Mouse (Mus musculus) kidney, postnatal 14 days (tissue): ENCODE results near the gene Mtrf1l.

Source experiments
- DNase-seq: peaks from one replicate; pipeline ENCODE4 v3.0.0; 2022; ENCODE audit warnings: mixed read lengths

The Mtrf1l gene

GRCm38 (mm10) chr10:5823740-5824491, at the start of gene Mtrf1l:
Gene Mtrf1l (minus strand): TSS chr10:5823910.
- DNase-seq, result peak; percentile 99

DNA sequence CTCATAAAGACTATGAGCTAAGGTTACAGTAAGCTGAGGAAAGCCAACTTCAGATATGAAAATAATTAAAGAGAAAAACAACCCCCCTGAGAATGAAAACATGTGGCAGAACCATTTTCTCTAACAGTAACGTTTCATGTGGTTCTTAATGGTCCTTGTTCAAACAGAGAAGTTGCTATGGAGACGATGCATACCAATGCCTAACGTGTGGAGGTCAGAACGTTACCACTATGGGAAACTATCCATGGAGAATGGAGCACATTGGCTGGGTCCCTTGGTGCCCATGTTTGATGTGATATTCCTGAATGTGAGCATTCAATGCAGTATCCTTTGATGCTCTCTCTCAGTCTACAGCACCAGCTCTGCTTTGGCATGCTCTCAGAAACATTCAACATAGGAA, 47.4 kb upstream of the Mtrf1l start:
- DNase-seq, result no peak

DNA sequence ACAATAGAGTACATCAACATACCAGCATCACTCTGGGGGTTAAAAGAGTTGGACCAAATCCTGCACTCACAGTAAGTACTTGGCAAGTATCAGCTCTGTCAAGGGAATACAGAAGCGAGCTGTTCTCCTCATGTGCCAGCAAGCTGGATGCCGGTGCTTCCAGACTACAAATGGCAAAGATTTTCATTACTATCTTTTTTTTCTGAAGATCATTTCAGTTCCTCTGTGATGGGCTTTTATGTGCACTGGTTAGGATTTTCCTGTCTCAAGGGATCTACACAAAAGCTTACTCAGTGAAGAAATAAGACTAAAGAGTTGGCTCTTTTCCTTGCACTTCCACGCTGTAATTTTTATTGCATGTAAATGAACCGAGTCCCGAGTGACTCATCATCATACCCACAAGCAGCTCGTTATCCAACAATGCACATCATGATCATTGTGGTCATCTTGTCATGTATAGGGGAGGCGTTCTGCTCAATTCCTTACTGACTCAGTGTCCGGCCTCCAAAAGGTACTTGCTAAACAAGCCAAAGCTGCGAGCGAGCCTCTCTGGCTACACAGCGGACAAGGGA, 44.4 kb upstream of the Mtrf1l start:
- DNase-seq, result no peak

GRCm38 (mm10) chr10:5865996-5866395, 42.3 kb upstream of the Mtrf1l start:
- no peak for DNase-seq

DNA sequence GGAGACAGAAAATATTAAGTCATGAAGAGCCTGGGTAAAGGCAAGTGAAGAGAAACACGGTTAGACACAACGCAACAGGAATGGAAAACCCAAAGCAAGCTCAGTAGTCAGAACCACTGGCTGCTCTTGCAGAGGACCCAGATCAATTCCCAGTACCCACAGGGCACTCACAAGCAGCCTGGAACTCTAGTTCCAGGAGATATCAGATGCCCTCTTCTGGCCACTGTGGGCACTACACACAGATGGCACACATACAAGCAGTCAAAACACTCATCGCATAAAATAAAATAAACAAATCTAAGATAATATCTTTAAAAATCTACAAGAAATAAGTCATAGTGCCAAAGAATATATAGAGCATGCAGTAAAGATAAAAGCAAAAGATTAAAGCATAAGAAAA, 39.0 kb upstream of the Mtrf1l start:
- no peak for DNase-seq

GRCm38 (mm10) chr10:5860849-5861248, 37.1 kb upstream of the Mtrf1l start:
- no peak for DNase-seq

DNA sequence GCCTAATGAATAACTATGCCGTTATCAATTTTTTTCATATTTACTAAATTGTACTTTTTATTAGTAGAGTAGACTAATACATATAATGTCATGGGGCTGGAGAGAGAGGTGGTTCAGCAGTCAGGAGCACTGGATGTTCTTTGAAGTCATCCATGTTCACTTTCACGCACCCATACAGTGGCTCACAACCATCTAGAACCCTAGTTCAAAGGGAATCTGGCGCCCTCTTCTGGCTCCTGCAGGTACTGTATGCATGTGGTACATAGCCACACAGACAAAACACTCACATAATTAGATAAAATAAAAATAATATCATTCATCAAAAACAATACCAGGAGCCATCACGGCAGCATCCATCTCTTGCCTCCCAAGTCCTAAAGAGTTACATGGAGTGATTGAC, 36.0 kb upstream of the Mtrf1l start:
- no peak for DNase-seq

DNA sequence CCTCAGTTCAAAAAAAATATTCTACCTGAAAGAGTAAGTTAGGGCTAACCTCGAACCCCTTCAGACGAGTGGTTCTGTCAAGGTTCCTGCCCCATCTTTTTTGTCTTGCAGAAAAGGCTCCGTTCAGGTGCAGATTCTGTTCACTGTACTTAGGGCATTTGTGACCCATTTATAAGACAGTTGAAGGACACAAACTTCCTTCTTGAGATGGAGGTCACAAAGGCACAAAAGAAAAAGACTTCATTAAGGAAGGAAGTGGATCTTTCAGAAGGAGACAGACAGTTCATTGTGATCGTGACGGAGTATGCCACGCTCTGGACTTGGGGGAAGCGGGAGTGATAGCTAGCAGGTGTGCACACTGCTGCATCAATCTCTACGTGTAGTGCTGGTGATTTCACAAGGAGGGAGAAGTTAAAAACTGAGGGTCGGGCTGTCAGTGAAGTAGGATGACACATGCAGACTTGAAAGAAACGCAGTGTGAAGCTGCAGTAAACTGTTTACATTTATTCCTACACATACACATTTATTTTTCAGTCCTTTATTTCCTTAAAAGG, 34.4 kb upstream of the Mtrf1l start:
- DNase-seq, result no peak

- no peak for DNase-seq
These were observed 29.7 kb upstream of the Mtrf1l start for GRCm38 (mm10) chr10:5853290-5853868.

DNA sequence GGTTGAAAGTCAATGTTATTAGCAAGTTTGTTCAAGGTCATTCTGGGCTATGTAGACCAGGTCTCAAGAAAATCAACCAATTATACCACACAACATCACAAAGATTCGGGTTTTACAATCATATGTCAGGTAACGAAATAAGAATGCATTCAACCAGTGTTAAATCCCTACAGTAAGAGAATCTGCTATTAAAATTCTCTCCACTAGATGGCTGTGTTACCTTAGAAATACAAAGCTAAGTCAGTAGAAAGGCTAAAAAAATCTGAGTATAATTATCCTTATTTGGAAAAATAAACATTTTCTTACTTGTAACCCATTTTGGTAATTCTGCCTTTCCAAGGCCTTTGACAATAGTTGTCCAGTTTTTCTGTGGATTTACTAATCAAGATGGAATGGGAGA, 23.2 kb upstream of the Mtrf1l start:
- no peak for DNase-seq

DNA sequence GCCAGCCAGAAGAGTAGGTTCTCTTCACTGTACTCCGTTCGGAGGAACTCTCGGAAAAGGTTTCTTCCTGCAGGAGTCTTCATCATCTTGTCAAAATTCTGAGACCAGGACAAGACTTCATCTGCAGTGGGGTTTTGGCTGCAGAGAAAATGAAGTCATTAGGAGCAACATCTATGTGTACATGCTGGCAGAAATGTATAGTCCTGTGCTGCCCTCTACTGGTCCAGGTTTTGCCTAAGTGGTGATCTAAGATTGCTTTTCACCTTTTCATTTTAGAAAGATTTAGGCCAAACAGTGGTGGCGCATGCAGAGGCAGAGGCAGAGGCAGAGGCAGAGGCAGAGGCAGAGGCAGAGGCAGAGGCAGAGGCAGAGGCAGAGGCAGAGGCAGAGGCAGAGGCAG, 17.7 kb upstream of the Mtrf1l start:
- DNase-seq, result peak; percentile 61

GRCm38 (mm10) chr10:5826336-5827025, 2.8 kb upstream of the Mtrf1l start:
- DNase-seq, result no peak

DNA sequence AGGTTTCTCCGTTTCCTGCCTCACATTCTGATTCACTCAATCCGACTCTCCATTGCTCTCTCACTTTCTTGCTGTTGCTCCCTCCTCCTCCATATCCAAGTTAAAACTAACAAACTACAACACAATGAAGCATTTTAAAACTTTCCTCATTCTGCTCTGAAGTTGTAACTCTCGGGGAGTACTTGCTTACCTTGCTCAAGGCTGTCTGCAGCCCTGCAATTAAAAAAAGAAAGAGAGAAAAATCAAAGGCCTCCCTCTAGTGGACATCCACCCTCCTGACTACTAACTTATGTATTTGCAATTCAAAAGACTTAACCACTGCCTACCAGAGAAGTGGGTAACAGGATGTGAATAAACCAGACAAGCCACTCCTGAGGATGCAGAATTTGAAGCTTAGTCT, 1.1 kb upstream of the Mtrf1l start:
- DNase-seq, result peak; percentile 74

DNA sequence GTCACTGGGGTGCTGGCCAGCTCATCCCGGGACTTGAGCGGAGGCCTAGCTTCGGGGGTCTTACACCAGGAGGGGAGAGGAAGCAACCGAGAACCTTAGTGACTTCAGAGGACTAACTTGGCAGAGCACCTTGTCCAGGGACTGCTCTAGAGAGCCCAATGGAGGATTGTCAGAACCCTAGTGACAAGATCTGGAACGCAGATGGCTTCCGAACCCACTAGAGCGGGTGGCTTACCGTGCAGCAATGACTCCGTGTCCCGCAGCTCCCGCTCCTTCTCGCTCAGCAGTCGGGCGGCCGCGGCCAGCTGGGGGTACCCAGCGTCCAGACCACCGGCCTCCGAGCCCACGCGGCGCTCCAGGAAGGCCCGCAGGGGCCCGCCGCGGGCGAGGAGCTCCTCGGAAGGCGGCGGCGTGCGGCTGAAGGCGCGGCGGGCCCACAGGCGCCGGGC, 395 bp downstream of the Mtrf1l start:
- DNase-seq, result no peak

GRCm38 (mm10) chr10:5818772-5819171, 4.9 kb downstream of the Mtrf1l start:
- no peak for DNase-seq

DNA sequence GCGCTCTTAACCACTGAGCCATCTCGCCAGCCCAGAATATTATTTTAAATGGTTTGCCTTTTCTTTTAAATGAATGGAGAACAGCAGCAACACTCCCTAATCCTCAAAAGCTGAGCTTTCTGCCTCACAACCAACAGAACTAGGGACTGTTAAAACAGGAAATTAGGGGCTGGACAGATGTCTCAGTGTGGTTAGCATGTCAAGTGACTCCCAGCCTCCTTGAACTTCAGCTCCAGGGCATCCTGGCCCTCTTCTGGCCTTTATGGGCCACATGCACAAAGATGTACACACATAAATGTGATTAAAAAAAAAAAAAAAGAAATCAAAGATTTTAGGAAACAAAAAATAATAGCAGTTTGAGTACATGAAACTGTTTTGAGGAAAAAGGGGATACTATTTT, 7.7 kb downstream of the Mtrf1l start:
- no peak for DNase-seq

DNA sequence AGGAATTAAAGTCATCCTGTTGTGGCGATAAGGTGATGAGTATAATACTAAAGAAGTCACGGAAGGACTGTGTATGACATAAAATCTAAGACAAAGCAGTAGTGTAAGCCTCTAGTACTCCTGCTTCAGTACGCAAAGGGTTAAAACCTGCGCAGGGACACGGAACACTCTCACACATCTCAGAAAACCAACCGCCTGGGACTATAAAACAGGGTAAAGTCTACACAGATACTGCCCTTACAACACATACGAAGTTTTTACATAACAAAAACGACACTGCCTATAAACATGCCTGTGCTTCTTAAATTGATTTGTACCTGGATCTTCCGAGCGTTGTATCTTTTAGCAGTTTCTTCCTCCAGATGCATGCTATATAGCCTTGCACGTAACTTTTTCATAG, 10.0 kb downstream of the Mtrf1l start:
- no peak for DNase-seq

GRCm38 (mm10) chr10:5807683-5808082, 16.0 kb downstream of the Mtrf1l start:
- DNase-seq, result no peak

GRCm38 (mm10) chr10:5806996-5807395, 16.7 kb downstream of the Mtrf1l start:
- DNase-seq, result no peak

- peak; percentile 12 for DNase-seq
These were observed 17.3 kb downstream of the Mtrf1l start for GRCm38 (mm10) chr10:5806416-5806815.

DNA sequence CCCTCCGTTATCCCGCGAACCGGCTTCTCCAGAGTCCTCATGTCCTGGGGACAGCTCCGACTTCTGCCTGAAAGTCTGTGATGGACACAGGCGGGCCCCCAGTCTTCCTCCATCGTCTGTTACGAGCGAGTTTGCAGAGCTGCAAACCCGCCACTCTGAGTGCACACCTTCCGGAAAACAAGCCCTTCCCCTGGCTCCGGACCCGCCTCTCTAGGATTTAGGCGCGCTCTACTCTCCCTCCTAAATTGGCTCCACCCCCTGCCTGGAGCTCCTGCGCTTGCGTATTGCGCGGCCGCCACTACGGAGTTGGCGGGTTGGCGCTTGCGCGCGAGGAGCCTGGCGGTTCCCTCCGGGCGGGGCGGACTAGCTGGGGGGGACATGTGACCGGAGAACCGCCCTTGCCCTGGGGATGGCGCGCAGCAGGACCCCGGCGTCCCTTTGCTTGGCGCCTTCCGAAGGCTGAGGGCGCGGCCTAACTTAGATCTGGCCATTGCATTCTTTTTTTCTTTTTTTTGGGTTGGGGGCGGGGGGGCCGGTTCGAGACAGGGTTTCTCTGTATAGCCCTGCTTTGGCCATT, 17.9 kb downstream of the Mtrf1l start:
- DNase-seq, result peak; percentile 97

GRCm38 (mm10) chr10:5805243-5805730, 18.4 kb downstream of the Mtrf1l start, which contains the start of gene Fbxo5:
Gene Fbxo5 (minus strand): TSS chr10:5805600.
- DNase-seq, result peak; percentile 100

DNA sequence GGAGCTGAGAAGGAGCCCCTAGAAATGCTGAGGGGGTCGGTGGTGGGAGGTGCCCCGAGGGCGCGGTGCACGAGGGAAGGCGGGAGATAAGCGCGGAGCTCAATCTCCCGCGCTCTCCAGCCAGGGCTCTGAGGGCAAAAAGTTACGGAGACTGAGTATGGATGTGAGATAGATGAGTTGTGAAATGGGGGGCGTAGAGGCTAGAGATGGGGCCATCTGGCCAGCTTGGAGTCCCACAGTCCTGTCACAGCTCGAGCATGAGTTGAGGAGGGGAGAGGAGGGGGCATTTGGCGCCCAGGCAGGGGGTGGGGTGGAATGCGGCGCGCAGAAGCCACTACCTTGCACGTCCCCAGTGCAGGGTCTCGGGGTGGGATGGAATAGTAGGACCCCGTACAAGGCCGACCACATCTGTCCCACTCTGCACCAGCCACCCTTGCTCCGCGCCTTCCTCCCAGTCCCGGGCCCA, 19.0 kb downstream of the Mtrf1l start:
- DNase-seq, result no peak
